ENCODE assay signal across 8 mouse cellular contexts in the genomic region with DNA sequence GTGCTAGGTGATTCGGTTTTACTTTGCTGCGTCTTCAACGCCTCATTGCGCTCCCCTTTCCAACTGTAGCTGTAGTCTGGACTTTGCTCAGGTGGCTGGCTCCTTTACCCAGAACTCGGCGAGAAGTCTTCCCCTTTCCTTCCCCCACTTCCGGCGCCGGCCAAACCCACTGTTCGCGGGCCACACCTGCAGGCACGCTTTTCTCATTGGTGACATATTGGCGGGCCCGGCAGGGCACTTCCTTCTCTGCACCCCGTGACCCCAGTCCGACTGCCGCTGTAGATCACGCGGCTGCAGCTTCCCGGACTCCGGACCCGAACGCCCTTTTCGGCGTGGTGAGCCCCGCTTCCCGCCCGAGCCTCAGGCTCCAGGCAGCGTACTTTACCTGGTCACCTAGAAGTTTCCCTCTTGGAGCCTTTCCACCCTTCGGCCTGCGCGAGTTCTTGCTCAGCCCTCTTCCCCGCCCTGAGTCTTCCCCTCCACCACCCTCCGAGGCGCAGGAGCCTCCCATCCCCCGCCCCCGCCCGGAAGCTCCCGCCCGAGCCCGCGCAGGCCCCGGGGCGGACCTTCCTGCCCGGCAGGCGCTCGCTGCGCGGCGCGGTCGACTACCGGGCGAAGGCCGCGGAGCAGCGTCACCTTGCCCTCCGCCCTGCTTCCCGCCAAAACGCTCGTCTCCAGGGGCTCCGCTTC. TPM values are rescaled to one million over a fixed set of nuclear protein-coding genes. Genes with fewer than 3 reads are reported as not detected.
DNase-seq lines count a peak whose midpoint lies in the region; ATAC-seq and TF ChIP-seq lines count a peak whose summit lies in the region.

No protein-coding gene starts in this region.

- peaks cover 33% of the 10 kb centered on the region for H3K36me3 ChIP-seq in intestine, embryonic 14.5 days (ENCODE audit: control insufficient read depth, insufficient read depth, low read length)
- peaks cover 16% of the 10 kb centered on the region for H3K36me3 ChIP-seq in limb, embryonic 14.5 days (ENCODE audit: control insufficient read depth, insufficient read depth, low read length)
- no peaks in the 10 kb centered on the region for H3K36me3 ChIP-seq in midbrain, embryonic 15.5 days (replicated peaks)

- no peaks in the 10 kb centered on the region for H3K27me3 ChIP-seq in intestine, embryonic 14.5 days (replicated peaks; ENCODE audit: control insufficient read depth, insufficient read depth, low read length)
- no peaks in the 10 kb centered on the region for H3K27me3 ChIP-seq in limb, embryonic 14.5 days (ENCODE audit: control insufficient read depth, insufficient read depth, low read length)
- H3K27me3 ChIP-seq in midbrain, embryonic 15.5 days (replicated peaks) = no peaks in the 10 kb centered on the region

- intact Hi-C loops in gastrocnemius, postnatal 36 days (cut with DNase I) = loop anchor here (5.0 kb wide), 2 partner anchors 40 to 75 kb away; a partner anchor contains a TSS

- ATAC-seq in intestine, embryonic 14.5 days (replicated peaks; ENCODE audit: low FRiP score, low TSS enrichment, low read depth) = peak; percentile 91
- peak; percentile 93 for ATAC-seq in limb, embryonic 14.5 days (ENCODE audit: low FRiP score, low read depth)
- ATAC-seq in midbrain, embryonic 15.5 days (replicated peaks) = peak; percentile 90

- H3K4me2 ChIP-seq in intestine, embryonic 14.5 days (ENCODE audit: low read length) = peak overlapping the region; percentile 85
- H3K4me2 ChIP-seq in limb, embryonic 14.5 days (replicated peaks; ENCODE audit: low read depth, low read length, severe bottlenecking) = peak overlapping the region; percentile 83
- H3K4me2 ChIP-seq in midbrain, embryonic 15.5 days = peak overlapping the region; percentile 89

- peak overlapping the region; percentile 88 for H3K27ac ChIP-seq in intestine, embryonic 14.5 days (ENCODE audit: low read depth)
- peak overlapping the region; percentile 93 for H3K27ac ChIP-seq in limb, embryonic 14.5 days (replicated peaks; ENCODE audit: low read depth, low read length)
- H3K27ac ChIP-seq in midbrain, embryonic 15.5 days = peak overlapping the region; percentile 68

- WGBS in intestine, embryonic 14.5 days = under 1% methylated on average over 61 of the region's 62 CpGs
- under 1% methylated on average over 62 of the region's 62 CpGs for WGBS in limb, embryonic 14.5 days
- under 1% methylated on average over 60 of the region's 62 CpGs for whole genome bisulfite sequencing in midbrain, embryonic 15.5 days

- no peaks in the 10 kb centered on the region for H3K9me3 ChIP-seq in intestine, embryonic 14.5 days (ENCODE audit: control insufficient read depth, low read length)
- H3K9me3 ChIP-seq in limb, embryonic 14.5 days (ENCODE audit: control insufficient read depth, low read length) = no peaks in the 10 kb centered on the region
- H3K9me3 ChIP-seq in midbrain, embryonic 15.5 days = no peaks in the 10 kb centered on the region

- H3K4me1 ChIP-seq in intestine, embryonic 14.5 days (replicated peaks; ENCODE audit: control insufficient read depth, insufficient read depth, low read length) = peaks cover 29% of the 10 kb centered on the region
- H3K4me1 ChIP-seq in limb, embryonic 14.5 days (ENCODE audit: control insufficient read depth, insufficient read depth, low read length) = peaks cover 22% of the 10 kb centered on the region
- H3K4me1 ChIP-seq in midbrain, embryonic 15.5 days = peaks cover 27% of the 10 kb centered on the region

- DNase-seq in 3134 (ENCODE audit: extremely low read depth, insufficient read length, low spot score) = peak; percentile 95
- peak; percentile 82 for DNase-seq in adrenal gland, adult 8-10 months
- DNase-seq in embryo, embryonic 11.5 days (ENCODE audit: low read depth, low spot score) = peak; percentile 66
- peak; percentile 61 to 86 for DNase-seq in gastrocnemius, postnatal 36 days
- DNase-seq in intestine, embryonic 14.5 days (ENCODE audit: low spot score) = peak; percentile 92
- DNase-seq in limb, embryonic 14.5 days (ENCODE audit: low spot score) = peak; percentile 71
- DNase-seq in spleen, adult 18-20 months = peak; percentile 82 to 87

- TF ChIP-seq POLR2A in limb, embryonic 14.5 days (IDR thresholded peaks at IDR 0.05; ENCODE audit: borderline replicate concordance, extremely low read depth, insufficient read depth, insufficient read length) = peak; percentile 80; the same call in 1 of the 2 replicates

- H3K4me3 ChIP-seq in intestine, embryonic 14.5 days (ENCODE audit: low read depth, low read length) = peak overlapping the region; percentile 74
- peak overlapping the region; percentile 66 for H3K4me3 ChIP-seq in limb, embryonic 14.5 days (replicated peaks; ENCODE audit: low read length)
- peak overlapping the region; percentile 52 for H3K4me3 ChIP-seq in midbrain, embryonic 15.5 days

- H3K9ac ChIP-seq in intestine, embryonic 14.5 days (ENCODE audit: low read length) = peak overlapping the region; percentile 67
- peak overlapping the region; percentile 78 for H3K9ac ChIP-seq in limb, embryonic 14.5 days (ENCODE audit: low read depth, low read length, severe bottlenecking)
- H3K9ac ChIP-seq in midbrain, embryonic 15.5 days = peak overlapping the region; percentile 44

RNA-seq across cellular contexts. Expression of a gene that starts 16.8 kb away (rescaled TPM):
- total RNA-seq in adrenal gland, adult 8-10 months (2022) = 100 to 1,000 TPM; 293 to 348 (median 309) TPM
- total RNA-seq in gastrocnemius, postnatal 36 days (2021) = 10 to 100 TPM; 83.2 to 98.9 TPM
- polyA plus RNA-seq in intestine, embryonic 14.5 days (2014; fragmentation: Nextera tagmentation; extraction: Ambion mirVana) = 798 and 814 TPM in 2 replicates
- 385 and 486 TPM in 2 replicates for polyA plus RNA-seq in limb, embryonic 14.5 days (2012; rRNA removed)
- 609 and 633 TPM in 2 replicates for polyA plus RNA-seq in limb, embryonic 14.5 days (2014; fragmentation: Nextera tagmentation; extraction: Ambion mirVana)
- polyA plus RNA-seq in midbrain, embryonic 15.5 days (2015; fragmentation: Nextera tagmentation; extraction: Ambion mirVana) = 258 and 279 TPM in 2 replicates

RNA-seq across cellular contexts. Expression of a gene that starts 20.6 kb away (rescaled TPM):
- total RNA-seq in adrenal gland, adult 8-10 months (2022) = not detected
- total RNA-seq in gastrocnemius, postnatal 36 days (2021) = not detected
- 1.7 and 3.2 TPM in 2 replicates for polyA plus RNA-seq in intestine, embryonic 14.5 days (2014; fragmentation: Nextera tagmentation; extraction: Ambion mirVana)
- not detected in 2 replicates for polyA plus RNA-seq in limb, embryonic 14.5 days (2012; rRNA removed)
- polyA plus RNA-seq in limb, embryonic 14.5 days (2014; fragmentation: Nextera tagmentation; extraction: Ambion mirVana) = 1.4 and 2.5 TPM in 2 replicates
- polyA plus RNA-seq in midbrain, embryonic 15.5 days (2015; fragmentation: Nextera tagmentation; extraction: Ambion mirVana) = 2.8 and 4.7 TPM in 2 replicates

RNA-seq across cellular contexts. Expression of a gene that starts 55.0 kb away (rescaled TPM):
- total RNA-seq in adrenal gland, adult 8-10 months (2022) = 1 to 10 TPM; 1.9 to 5.6 (median 5.0) TPM
- under 1 TPM; 0.23 to 0.37 TPM for total RNA-seq in gastrocnemius, postnatal 36 days (2021)
- polyA plus RNA-seq in intestine, embryonic 14.5 days (2014; fragmentation: Nextera tagmentation; extraction: Ambion mirVana) = 6.8 and 8.4 TPM in 2 replicates
- polyA plus RNA-seq in limb, embryonic 14.5 days (2012; rRNA removed) = 7.4 and 8.6 TPM in 2 replicates
- 9.7 and 11.8 TPM in 2 replicates for polyA plus RNA-seq in limb, embryonic 14.5 days (2014; fragmentation: Nextera tagmentation; extraction: Ambion mirVana)
- polyA plus RNA-seq in midbrain, embryonic 15.5 days (2015; fragmentation: Nextera tagmentation; extraction: Ambion mirVana) = 14.4 and 16.5 TPM in 2 replicates

Comparison
In these comparisons a context has a peak if more than half of its experiments do, and no peak if none do; other contexts are left out.
1. Peak in every context shown above with its lines: DNase-seq, ATAC-seq, H3K4me3 ChIP-seq and H3K27ac ChIP-seq.